Mouse (Mus musculus) embryonic facial prominence, embryonic 12.5 days (tissue): ENCODE results near the gene Brap. TPM values are rescaled to one million over a fixed set of nuclear protein-coding genes. Genes with fewer than 3 reads are reported as not detected.

Experiments
- ATAC-seq: fragments of 200-750 bp; cut with Nextera tagmentation; 2 replicates; pipeline ENCODE4 v1.8.0; 2017; ENCODE audit not compliant: insufficient number of reproducible peaks, insufficient read depth, low FRiP score, low TSS enrichment
- H3K27ac ChIP-seq: fragments of 300-500 bp; sonication (generic); 2 replicates; pipeline ENCODE4 v1.5.1; 2016; ENCODE audit warnings: mild to moderate bottlenecking
- H3K27me3 ChIP-seq: fragments of 300-500 bp; sonication (generic); 2 replicates; pipeline ENCODE4 v1.6.1; 2016; ENCODE audit warnings: mild to moderate bottlenecking, moderate library complexity
- H3K36me3 ChIP-seq: fragments of 300-500 bp; sonication (generic); 2 replicates; pipeline ENCODE4 v1.6.1; 2016; ENCODE audit warnings: mild to moderate bottlenecking
- H3K4me1 ChIP-seq: fragments of 300-500 bp; sonication (generic); 2 replicates; pipeline ENCODE4 v1.6.1; 2016
- H3K4me2 ChIP-seq: fragments of 300-500 bp; sonication (generic); replicated peaks from 2 replicates; pipeline ENCODE4 v1.6.1; 2016; ENCODE audit warnings: mild to moderate bottlenecking, moderate library complexity
- H3K4me3 ChIP-seq: fragments of 300-500 bp; sonication (generic); 2 replicates; pipeline ENCODE4 v1.5.1; 2016; ENCODE audit warnings: mild to moderate bottlenecking
- H3K9ac ChIP-seq: fragments of 300-500 bp; sonication (generic); 2 replicates; pipeline ENCODE4 v1.6.1; 2016; ENCODE audit warnings: mild to moderate bottlenecking, moderate library complexity
- H3K9me3 ChIP-seq: fragments of 300-500 bp; sonication (generic); 2 replicates; pipeline ENCODE4 v1.6.1; 2016; ENCODE audit warnings: mild to moderate bottlenecking, moderate library complexity
- WGBS: fragments of 180-500 bp; shearing (Covaris S2); methylation state at CpG from one replicate; pipeline ENCODE4 v1.1.7; 2016; 5-methylcytosine and 5-hydroxymethylcytosine counted together
- polyA plus RNA-seq: library from polyadenylated mRNA; unstranded; fragments of >200 nt; fragmentation: Nextera tagmentation; extraction: Ambion mirVana; gene quantifications from 2 replicates; pipeline ENCODE4 v1.2.1, GENCODE M21; 2016

The Brap gene
- polyA plus RNA-seq, 1 experiment from 2014 or later = 47.7 TPM

GRCm38 (mm10) chr5:121720888-121721585 is 60.7 kb downstream of the Brap start:
- H3K4me1 ChIP-seq = peaks cover 15% of the 10 kb centered on the region; the same call in 1 of the 2 replicates
- H3K9me3 ChIP-seq = no peaks in the 10 kb centered on the region
- H3K4me2 ChIP-seq = no peak overlapping the region
- H3K27ac ChIP-seq = no peak overlapping the region
- ATAC-seq = no peak
- 84% methylated on average over 5 of the region's 5 CpGs for WGBS
- no peaks in the 10 kb centered on the region for H3K27me3 ChIP-seq
- H3K9ac ChIP-seq = no peak overlapping the region
- H3K36me3 ChIP-seq = no peaks in the 10 kb centered on the region
- H3K4me3 ChIP-seq = no peak overlapping the region

GRCm38 (mm10) chr5:121721841-121722240 is 61.5 kb downstream of the Brap start:
- Histone ChIP-seq H3K9me3 (no peaks in the 10 kb centered on the region), H3K9ac (no peak overlapping the region), H3K27ac (no peak overlapping the region), H3K4me1 (peaks cover 12% of the 10 kb centered on the region; the same call in 1 of the 2 replicates), H3K36me3 (no peaks in the 10 kb centered on the region), H3K4me3 (no peak overlapping the region), H3K4me2 (no peak overlapping the region), H3K27me3 (no peaks in the 10 kb centered on the region)
- no peak for ATAC-seq
- WGBS = 79% methylated on average over 3 of the region's 3 CpGs

GRCm38 (mm10) chr5:121724678-121725077 is 64.3 kb downstream of the Brap start:
- no peak overlapping the region for H3K4me2 ChIP-seq
- H3K9ac ChIP-seq = no peak overlapping the region
- H3K27me3 ChIP-seq = no peaks in the 10 kb centered on the region
- H3K4me3 ChIP-seq = no peak overlapping the region
- WGBS = 88% methylated on average over 1 of the region's 1 CpGs
- no peak overlapping the region for H3K27ac ChIP-seq
- H3K4me1 ChIP-seq = peaks cover 4% of the 10 kb centered on the region; the same call in 1 of the 2 replicates
- no peaks in the 10 kb centered on the region for H3K9me3 ChIP-seq
- ATAC-seq = no peak
- H3K36me3 ChIP-seq = peaks cover 10% of the 10 kb centered on the region; the same call in 1 of the 2 replicates

- Histone ChIP-seq H3K36me3 (peaks cover 13% of the 10 kb centered on the region; the same call in 1 of the 2 replicates), H3K9ac (no peak overlapping the region), H3K4me2 (no peak overlapping the region), H3K27me3 (no peaks in the 10 kb centered on the region), H3K4me1 (no peaks in the 10 kb centered on the region), H3K27ac (no peak overlapping the region), H3K9me3 (no peaks in the 10 kb centered on the region), H3K4me3 (no peak overlapping the region)
- ATAC-seq = no peak
- 98% methylated on average over 2 of the region's 2 CpGs for WGBS
Observed at GRCm38 (mm10) chr5:121730057-121730456, 69.7 kb downstream of the Brap start.

GRCm38 (mm10) chr5:121736641-121737040 is 76.3 kb downstream of the Brap start:
- Histone ChIP-seq H3K4me2 (no peak overlapping the region), H3K36me3 (0 out of 2 replicates have a peak, but pooled peaks cover 8% of the 10 kb centered on the region), H3K9ac (no peak overlapping the region), H3K4me3 (no peak overlapping the region), H3K27ac (no peak overlapping the region), H3K9me3 (no peaks in the 10 kb centered on the region), H3K4me1 (no peaks in the 10 kb centered on the region), H3K27me3 (no peaks in the 10 kb centered on the region)
- 97% methylated on average over 3 of the region's 3 CpGs for WGBS
- ATAC-seq = no peak

Other genes with a start within 250 kb of the Brap start
- gene Tmem116, start 208.7 kb upstream of the Brap start, polyA plus RNA-seq = 1.3 and 1.4 TPM in 2 replicates
- 135 and 137 TPM in 2 replicates for gene Erp29, start 208.1 kb upstream of the Brap start, polyA plus RNA-seq
- gene Adam1b, start 157.1 kb upstream of the Brap start, polyA plus RNA-seq = not detected in 2 replicates
- 2.0 and 2.1 TPM in 2 replicates for gene Adam1a, start 115.1 kb upstream of the Brap start, polyA plus RNA-seq
- gene Gm42878, start 115.1 kb upstream of the Brap start, polyA plus RNA-seq = 0.46 TPM in 1 of 2 replicates, not detected in the other
- gene Mapkapk5, start 114.7 kb upstream of the Brap start, polyA plus RNA-seq = 59.5 and 62.9 TPM in 2 replicates
- 235 and 258 TPM in 2 replicates for gene Aldh2, start 66.7 kb upstream of the Brap start, polyA plus RNA-seq
- 2.1 and 2.5 TPM in 2 replicates for gene Acad12, start 41.6 kb upstream of the Brap start, polyA plus RNA-seq
- gene Acad10, start within 50 bp of the Brap start, polyA plus RNA-seq = 1.6 and 2.2 TPM in 2 replicates
- 72.3 and 91.6 TPM in 2 replicates for gene Atxn2, start 50.8 kb downstream of the Brap start, polyA plus RNA-seq
- 13.1 and 14.4 TPM in 2 replicates for gene Sh2b3, start 177.1 kb downstream of the Brap start, polyA plus RNA-seq
- 47.3 and 48.1 TPM in 2 replicates for gene Pheta1, start 188.4 kb downstream of the Brap start, polyA plus RNA-seq